Mouse (Mus musculus) heart, embryonic 14.5 days (tissue): ENCODE results near the gene Mrpl9. TPM values are rescaled to one million over a fixed set of nuclear protein-coding genes. Genes with fewer than 3 reads are reported as not detected.

Source experiments
- ATAC-seq: fragments of 200-750 bp; cut with Nextera tagmentation; 2 replicates; pipeline ENCODE4 v1.8.0; 2017; ENCODE audit warnings: low read depth, moderate TSS enrichment; ENCODE audit not compliant: insufficient number of reproducible peaks, insufficient read depth, low FRiP score
- H3K27ac ChIP-seq, 2 experiments: fragments of 200-500 bp in 1 of 2; fragments of 300-500 bp in 1 of 2; sonication (generic) in 1 of 2; replicated peaks in 1 of 2; 2 replicates each; pipeline ENCODE4 v1.5.1; 2012 to 2014; ENCODE audit warnings: low read depth in 2 of 2, low read length in 2 of 2, control low read depth in 1 of 2, mild to moderate bottlenecking in 1 of 2, mixed read lengths in 1 of 2; ENCODE audit not compliant: control insufficient read depth in 1 of 2, insufficient read depth in 1 of 2
- H3K27me3 ChIP-seq: fragments of 300-500 bp; sonication (generic); 2 replicates; pipeline ENCODE4 v1.6.1; 2014; ENCODE audit warnings: mild to moderate bottlenecking, low read length, control low read depth; ENCODE audit not compliant: control insufficient read depth, insufficient read depth
- H3K36me3 ChIP-seq: fragments of 300-500 bp; sonication (generic); 2 replicates; pipeline ENCODE4 v1.6.1; 2014; ENCODE audit warnings: mild to moderate bottlenecking, control low read depth, low read length, mixed read lengths; ENCODE audit not compliant: control insufficient read depth, insufficient read depth
- H3K4me1 ChIP-seq, 2 experiments: fragments of 200-500 bp in 1 of 2; fragments of 300-500 bp in 1 of 2; sonication (generic) in 1 of 2; 2 replicates each; pipeline ENCODE4 v1.6.1; 2012 to 2014; ENCODE audit warnings: low read length in 2 of 2, control low read depth in 1 of 2, mixed read lengths in 1 of 2; ENCODE audit not compliant: control insufficient read depth in 2 of 2, insufficient read depth in 2 of 2
- H3K4me2 ChIP-seq: fragments of 300-500 bp; sonication (generic); 2 replicates; pipeline ENCODE4 v1.6.1; 2014; ENCODE audit warnings: mild to moderate bottlenecking, low read length
- H3K4me3 ChIP-seq, 2 experiments: fragments of 200-500 bp in 1 of 2; fragments of 300-500 bp in 1 of 2; sonication (generic) in 1 of 2; 2 replicates each; pipeline ENCODE4 v1.5.1; 2012 to 2014; ENCODE audit warnings: low read length in 2 of 2, mild to moderate bottlenecking in 2 of 2, control low read depth in 1 of 2, low read depth in 1 of 2, moderate library complexity in 1 of 2; ENCODE audit not compliant: control insufficient read depth in 1 of 2, insufficient read depth in 1 of 2
- H3K9ac ChIP-seq: fragments of 300-500 bp; sonication (generic); 2 replicates; pipeline ENCODE4 v1.6.1; 2014; ENCODE audit warnings: mild to moderate bottlenecking, low read length
- H3K9me3 ChIP-seq: fragments of 300-500 bp; sonication (generic); 2 replicates; pipeline ENCODE4 v1.6.1; 2016; ENCODE audit warnings: low read length, control low read depth; ENCODE audit not compliant: control insufficient read depth
- WGBS: fragments of 180-500 bp; shearing (Covaris S2); extraction: QIAGEN DNeasy Blood & Tissue Kit; methylation state at CpG from one replicate; pipeline ENCODE4 v1.1.7; 2014; 5-methylcytosine and 5-hydroxymethylcytosine counted together
- polyA plus RNA-seq: library from polyadenylated mRNA; unstranded; fragments of >200 nt; fragmentation: Nextera tagmentation; extraction: Ambion mirVana; gene quantifications from 2 replicates; pipeline ENCODE4 v1.2.1, GENCODE M21; 2014

Mrpl9 gene
- polyA plus RNA-seq, 1 experiment from 2014 or later: 64.5 TPM

- no peak overlapping the region for H3K9ac ChIP-seq
- 77% methylated on average over 13 of the region's 13 CpGs for WGBS
- no peak overlapping the region for H3K4me2 ChIP-seq
- H3K9me3 ChIP-seq: no peaks in the 10 kb centered on the region
- no peak overlapping the region for H3K27ac ChIP-seq
- no peaks in the 10 kb centered on the region for H3K27me3 ChIP-seq
- peaks cover 0 to 3% of the 10 kb centered on the region in 2 experiments; a peak in 1 of 4 replicates for H3K4me1 ChIP-seq
- H3K36me3 ChIP-seq: no peaks in the 10 kb centered on the region
- no peak for ATAC-seq
- no peak overlapping the region for H3K4me3 ChIP-seq
Observed at GRCm38 (mm10) chr3:94465632-94466430, 22.7 kb downstream of the Mrpl9 start.

- H3K4me1 ChIP-seq: peaks cover 17 to 18% of the 10 kb centered on the region in 2 experiments
- WGBS: 59% methylated on average over 3 of the region's 3 CpGs
- H3K27ac ChIP-seq: no peak overlapping the region
- H3K9ac ChIP-seq: no peak overlapping the region
- H3K36me3 ChIP-seq: no peaks in the 10 kb centered on the region
- no peak overlapping the region for H3K4me2 ChIP-seq
- H3K27me3 ChIP-seq: no peaks in the 10 kb centered on the region
- ATAC-seq: no peak
- H3K9me3 ChIP-seq: no peaks in the 10 kb centered on the region
- no peak overlapping the region for H3K4me3 ChIP-seq
Observed at GRCm38 (mm10) chr3:94468931-94469330, 25.8 kb downstream of the Mrpl9 start.

GRCm38 (mm10) chr3:94472447-94473114, 29.5 kb downstream of the Mrpl9 start:
- Histone ChIP-seq H3K4me2 (peak overlapping the region; percentile 70), H3K4me1 (peaks cover 14 to 20% of the 10 kb centered on the region in 2 experiments), H3K9ac (peak overlapping the region; percentile 42; the same call in 1 of the 2 replicates), H3K4me3 (peak overlapping the region; percentile 29 to 37), H3K36me3 (no peaks in the 10 kb centered on the region), H3K27me3 (no peaks in the 10 kb centered on the region), H3K9me3 (no peaks in the 10 kb centered on the region), H3K27ac (peak overlapping the region; percentile 76 to 77)
- ATAC-seq: peak; percentile 29; the same call in 1 of the 2 replicates
- WGBS: 6% methylated on average over 28 of the region's 28 CpGs

- no peak for ATAC-seq
- Histone ChIP-seq H3K9me3 (no peaks in the 10 kb centered on the region), H3K27me3 (no peaks in the 10 kb centered on the region), H3K27ac (peak overlapping the region; percentile 76 to 77), H3K9ac (peak overlapping the region; percentile 12; the same call in 1 of the 2 replicates), H3K4me3 (no peak overlapping the region), H3K4me1 (peaks cover 14 to 22% of the 10 kb centered on the region in 2 experiments), H3K36me3 (no peaks in the 10 kb centered on the region), H3K4me2 (peak overlapping the region; percentile 70)
- 23% methylated on average over 10 of the region's 10 CpGs for WGBS
Observed at GRCm38 (mm10) chr3:94473115-94473505, 30.0 kb downstream of the Mrpl9 start.

GRCm38 (mm10) chr3:94473567-94474232, 30.6 kb downstream of the Mrpl9 start:
- Histone ChIP-seq H3K4me1 (peaks cover 14 to 24% of the 10 kb centered on the region in 2 experiments), H3K9me3 (no peaks in the 10 kb centered on the region), H3K9ac (no peak overlapping the region), H3K4me2 (peak overlapping the region; percentile 70), H3K4me3 (no peak overlapping the region), H3K27me3 (peaks cover 5% of the 10 kb centered on the region), H3K36me3 (no peaks in the 10 kb centered on the region), H3K27ac (peak overlapping the region; percentile 76 to 77)
- WGBS: 26% methylated on average over 5 of the region's 5 CpGs
- ATAC-seq: no peak

- Histone ChIP-seq H3K4me2 (no peak overlapping the region), H3K27me3 (peaks cover 27% of the 10 kb centered on the region), H3K4me1 (peaks cover 15 to 24% of the 10 kb centered on the region in 2 experiments), H3K27ac (no peak overlapping the region), H3K9ac (no peak overlapping the region), H3K9me3 (no peaks in the 10 kb centered on the region), H3K36me3 (no peaks in the 10 kb centered on the region), H3K4me3 (no peak overlapping the region)
- no peak for ATAC-seq
- 47% methylated on average over 8 of the region's 8 CpGs for WGBS
Observed at GRCm38 (mm10) chr3:94476301-94477035, 33.4 kb downstream of the Mrpl9 start.

- H3K4me1 ChIP-seq: peaks cover 13 to 23% of the 10 kb centered on the region in 2 experiments
- no peak for ATAC-seq
- no peaks in the 10 kb centered on the region for H3K36me3 ChIP-seq
- WGBS: 44% methylated on average over 4 of the region's 4 CpGs
- H3K9ac ChIP-seq: no peak overlapping the region
- H3K4me3 ChIP-seq: no peak overlapping the region
- no peak overlapping the region for H3K4me2 ChIP-seq
- H3K27me3 ChIP-seq: peaks cover 27% of the 10 kb centered on the region
- no peaks in the 10 kb centered on the region for H3K9me3 ChIP-seq
- H3K27ac ChIP-seq: no peak overlapping the region
Observed at GRCm38 (mm10) chr3:94477444-94477843, 34.3 kb downstream of the Mrpl9 start.
